Mouse (Mus musculus) kidney, adult 2 months (tissue): Measurements from ENCODE around the gene Ddit4.

Source experiments
- CTCF ChIP-seq: fragments of 200-500 bp; conservative IDR thresholded peaks from 2 replicates; pipeline ENCODE4 v1.5.1; 2011; ENCODE audit warnings: low read depth, mild to moderate bottlenecking, control low read depth, low read length, moderate library complexity, mixed read lengths; ENCODE audit not compliant: insufficient read depth, insufficient read length
- POLR2A ChIP-seq: fragments of 200-500 bp; IDR thresholded peaks from one replicate; pipeline ENCODE4 v1.6.1; 2011; ENCODE audit warnings: low read depth, low read length, control low read depth

DNA sequence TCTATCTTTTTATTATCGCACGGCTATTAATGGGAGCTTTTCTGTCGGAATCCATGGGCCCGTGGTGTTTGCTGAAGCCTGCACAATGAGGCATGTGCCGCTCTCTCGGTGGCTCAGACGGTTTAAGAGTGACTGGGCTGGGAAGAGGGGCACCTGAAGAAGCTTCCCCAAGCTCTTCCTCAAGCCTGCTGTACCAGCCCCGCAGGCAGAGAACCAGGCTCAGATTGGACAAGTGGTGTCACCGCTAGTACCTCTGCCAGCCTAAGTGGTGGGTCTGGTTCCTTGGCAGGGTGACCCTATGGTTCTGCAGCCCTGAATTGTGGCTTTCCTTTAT lies 13.7 kb upstream of the Ddit4 start:
- TF ChIP-seq POLR2A (no peak), CTCF (no peak)
